Mouse (Mus musculus) embryonic facial prominence, embryonic 10.5 days (tissue): Measurements from ENCODE around the gene 4930550C14Rik. TPM values are rescaled to one million over a fixed set of nuclear protein-coding genes. Genes with fewer than 3 reads are reported as not detected.

Experiments
- DNase-seq: peaks from one replicate; pipeline ENCODE4 v3.0.0-alpha.2; 2017; ENCODE audit warnings: low spot score
- H3K27ac ChIP-seq: fragments of 300-500 bp; sonication (generic); replicated peaks from 2 replicates; pipeline ENCODE4 v1.5.1; 2016; ENCODE audit warnings: mild to moderate bottlenecking
- H3K27me3 ChIP-seq: fragments of 300-500 bp; sonication (generic); replicated peaks from 2 replicates; pipeline ENCODE4 v1.6.1; 2016; ENCODE audit warnings: low read depth, mild to moderate bottlenecking; ENCODE audit not compliant: poor library complexity, severe bottlenecking
- H3K36me3 ChIP-seq: fragments of 300-500 bp; sonication (generic); replicated peaks from 2 replicates; pipeline ENCODE4 v1.6.1; 2016; ENCODE audit warnings: mild to moderate bottlenecking, moderate library complexity
- H3K4me1 ChIP-seq: fragments of 300-500 bp; sonication (generic); 2 replicates; pipeline ENCODE4 v1.6.1; 2016
- H3K4me3 ChIP-seq: fragments of 300-500 bp; sonication (generic); 2 replicates; pipeline ENCODE4 v1.5.1; 2016; ENCODE audit warnings: mild to moderate bottlenecking, moderate library complexity
- H3K9me3 ChIP-seq: fragments of 300-500 bp; sonication (generic); 2 replicates; pipeline ENCODE4 v1.6.1; 2016; ENCODE audit warnings: mild to moderate bottlenecking
- WGBS: fragments of 180-500 bp; shearing (Covaris S2); methylation state at CpG from one replicate; pipeline ENCODE4 v1.1.7; 2016; 5-methylcytosine and 5-hydroxymethylcytosine counted together
- microRNA-seq: library from miRNA; unstranded; fragments of <30 nt; microRNA quantifications from one replicate; pipeline ENCODE4, GENCODE M21; 2017
- polyA plus RNA-seq: library from polyadenylated mRNA; unstranded; fragments of >200 nt; fragmentation: Nextera tagmentation; extraction: Ambion mirVana; gene quantifications from 2 replicates; pipeline ENCODE4 v1.2.1, GENCODE M21; 2016

4930550C14Rik gene
- polyA plus RNA-seq, 1 experiment from 2014 or later, result 0.32 TPM

DNA sequence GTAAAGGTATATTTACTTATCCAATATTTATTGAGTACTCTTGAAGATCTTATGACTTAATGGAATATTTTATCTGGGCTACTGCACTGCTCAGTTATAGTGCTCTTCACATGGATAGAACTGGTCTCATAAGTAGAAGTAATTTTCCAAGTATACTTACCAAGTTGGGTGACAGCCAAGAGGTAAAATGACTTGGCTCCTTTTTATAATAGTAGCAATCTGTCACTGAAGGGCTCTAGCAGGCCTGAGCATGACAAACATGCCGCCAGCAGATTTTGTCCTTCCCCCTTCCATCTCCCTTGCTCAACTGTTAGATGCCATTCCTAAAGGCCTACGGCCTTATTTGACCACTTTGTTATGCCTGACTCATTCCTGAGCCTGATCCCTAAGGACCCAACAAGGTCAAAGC is 6.8 kb downstream of the 4930550C14Rik start:
- Histone ChIP-seq H3K4me1 (peaks cover 15% of the 10 kb centered on the region), H3K36me3 (no peaks in the 10 kb centered on the region), H3K27me3 (no peaks in the 10 kb centered on the region), H3K4me3 (no peak overlapping the region), H3K27ac (no peak overlapping the region), H3K9me3 (no peaks in the 10 kb centered on the region)
- 83% methylated on average over 2 of the region's 2 CpGs for WGBS
- DNase-seq, result no peak

DNA sequence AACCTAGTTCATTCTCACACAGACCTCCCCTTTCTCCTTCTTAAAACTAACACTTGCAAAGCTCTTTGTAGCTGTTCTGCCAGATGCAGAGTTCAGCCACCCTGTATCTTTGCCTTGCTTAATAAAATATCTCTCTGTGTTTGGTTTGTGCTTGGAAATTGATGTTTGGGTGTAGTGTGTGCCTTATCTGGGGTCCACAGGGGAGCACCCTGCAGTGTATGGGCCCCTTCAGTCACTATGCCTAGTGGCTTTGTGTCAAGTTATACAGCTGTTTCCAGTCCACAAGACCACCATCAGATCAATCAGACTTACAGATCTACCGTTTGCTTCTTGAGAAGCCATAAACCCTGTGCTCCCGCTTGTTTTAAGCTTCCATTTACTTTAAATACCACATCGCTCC is 7.3 kb downstream of the 4930550C14Rik start:
- Histone ChIP-seq H3K27me3 (no peaks in the 10 kb centered on the region), H3K4me1 (peaks cover 13% of the 10 kb centered on the region), H3K27ac (no peak overlapping the region), H3K4me3 (no peak overlapping the region), H3K9me3 (no peaks in the 10 kb centered on the region), H3K36me3 (no peaks in the 10 kb centered on the region)
- 94% methylated on average over 3 of the region's 3 CpGs for WGBS
- no peak for DNase-seq

- Histone ChIP-seq H3K27me3 (no peaks in the 10 kb centered on the region), H3K27ac (no peak overlapping the region), H3K4me3 (no peak overlapping the region), H3K4me1 (no peaks in the 10 kb centered on the region), H3K36me3 (no peaks in the 10 kb centered on the region), H3K9me3 (peaks cover 7% of the 10 kb centered on the region; the same call in 1 of the 2 replicates)
- DNase-seq, result no peak
- 72% methylated on average over 9 of the region's 9 CpGs for WGBS
Observed at GRCm38 (mm10) chr9:53422133-53422896, 20.2 kb downstream of the 4930550C14Rik start.

DNA sequence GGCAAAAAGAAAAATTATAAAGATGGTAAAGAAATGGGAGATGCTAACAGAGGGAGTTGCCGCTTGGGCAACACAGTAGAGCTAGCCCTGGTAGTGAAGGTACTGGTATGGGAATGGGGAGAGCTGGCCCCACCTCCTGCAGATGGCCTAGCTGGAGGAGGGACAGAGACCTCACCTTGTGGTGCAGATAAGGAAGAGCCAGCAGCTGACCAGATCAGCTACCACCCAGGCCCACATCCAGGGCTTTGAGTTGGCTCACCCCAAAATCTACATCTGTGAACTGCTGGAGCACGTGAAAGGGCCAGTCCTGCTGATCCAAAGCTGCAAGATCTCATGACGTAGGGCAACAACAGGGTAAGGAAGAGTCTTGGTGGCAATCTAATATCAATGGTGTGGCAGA is 24.6 kb downstream of the 4930550C14Rik start:
- no peak for DNase-seq
- Histone ChIP-seq H3K27ac (no peak overlapping the region), H3K9me3 (no peaks in the 10 kb centered on the region), H3K27me3 (no peaks in the 10 kb centered on the region), H3K4me1 (no peaks in the 10 kb centered on the region), H3K36me3 (no peaks in the 10 kb centered on the region), H3K4me3 (no peak overlapping the region)
- WGBS, result 91% methylated on average over 3 of the region's 3 CpGs

DNA sequence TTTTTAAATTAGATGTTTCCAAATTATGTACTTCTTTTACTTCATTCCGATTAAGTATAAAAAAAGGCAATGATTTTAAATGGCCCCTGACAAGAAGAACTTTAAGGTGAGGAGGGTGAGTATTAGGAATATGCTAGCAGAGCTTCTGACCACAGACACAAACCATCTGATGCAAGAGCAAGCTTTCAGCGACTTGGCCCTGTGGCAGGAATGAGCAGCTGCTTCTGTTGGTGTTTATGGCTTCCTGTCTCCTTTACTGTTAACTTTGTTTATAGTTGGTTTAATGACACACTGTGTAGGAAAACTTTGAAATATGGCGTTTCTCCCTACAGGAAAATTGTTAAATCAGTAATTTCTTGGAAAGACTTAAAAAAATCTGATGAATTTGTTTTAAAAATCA is 25.5 kb downstream of the 4930550C14Rik start:
- H3K9me3 ChIP-seq, result no peaks in the 10 kb centered on the region
- H3K27ac ChIP-seq, result no peak overlapping the region
- no peaks in the 10 kb centered on the region for H3K36me3 ChIP-seq
- no peaks in the 10 kb centered on the region for H3K27me3 ChIP-seq
- no peak for DNase-seq
- 85% methylated on average over 3 of the region's 3 CpGs for WGBS
- H3K4me1 ChIP-seq, result no peaks in the 10 kb centered on the region
- H3K4me3 ChIP-seq, result no peak overlapping the region

DNA sequence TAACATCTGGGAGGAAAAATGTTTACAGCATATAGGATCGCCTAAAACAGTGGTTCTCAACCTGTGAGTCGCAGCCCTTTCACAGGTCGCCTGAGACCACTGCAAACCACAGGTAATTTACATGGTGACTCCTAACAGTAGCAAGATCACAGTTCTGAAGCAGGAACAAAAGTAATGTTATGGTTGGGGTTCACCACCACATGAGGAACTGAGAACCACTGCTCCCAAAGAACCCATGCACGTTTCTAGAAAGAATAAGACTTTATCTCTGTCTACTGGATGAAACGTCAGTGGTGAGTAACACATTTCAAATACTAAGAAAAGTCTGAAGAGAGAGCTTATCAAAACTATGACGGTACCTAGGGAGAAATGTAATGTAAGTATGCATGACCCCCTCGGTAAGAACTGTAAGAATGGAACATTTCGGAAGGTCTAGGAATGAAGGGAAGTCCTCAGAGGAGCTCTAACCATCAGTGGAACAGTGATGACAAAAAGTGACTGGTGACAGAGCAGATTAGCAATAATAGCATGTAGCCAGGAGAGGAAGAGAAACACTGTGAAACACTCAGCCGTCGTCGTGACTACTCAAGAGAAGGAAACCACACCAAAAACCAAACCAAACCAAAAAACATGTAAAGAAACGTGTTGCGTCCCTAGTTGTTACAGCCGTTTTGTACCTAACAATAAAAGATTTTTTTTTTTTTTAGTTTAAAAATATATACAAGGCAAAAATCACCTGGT is 33.9 kb downstream of the 4930550C14Rik start:
- H3K4me1 ChIP-seq, result no peaks in the 10 kb centered on the region
- no peak for DNase-seq
- WGBS, result 92% methylated on average over 14 of the region's 14 CpGs
- no peaks in the 10 kb centered on the region for H3K9me3 ChIP-seq
- H3K36me3 ChIP-seq, result peaks cover 33% of the 10 kb centered on the region
- no peaks in the 10 kb centered on the region for H3K27me3 ChIP-seq
- no peak overlapping the region for H3K4me3 ChIP-seq
- H3K27ac ChIP-seq, result no peak overlapping the region

DNA sequence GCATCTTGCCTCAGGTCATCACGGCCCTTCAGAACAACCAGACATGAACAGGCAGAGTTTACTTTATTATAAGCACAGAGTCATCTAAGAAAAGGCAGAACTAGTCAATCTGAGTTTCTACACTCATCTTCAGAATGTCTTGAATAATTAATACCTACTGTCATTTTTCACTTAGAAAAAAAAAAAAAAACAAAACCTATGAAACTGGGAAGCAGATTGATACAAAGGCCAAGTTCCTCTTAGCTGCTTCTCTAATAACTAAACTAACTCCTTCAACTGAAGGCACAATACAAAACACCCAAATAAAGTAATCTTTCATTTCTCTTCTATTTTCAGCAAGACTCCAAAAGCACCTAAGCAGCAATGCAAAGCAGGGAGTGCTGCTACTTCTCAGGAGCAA is 48.5 kb downstream of the 4930550C14Rik start:
- no peak overlapping the region for H3K27ac ChIP-seq
- H3K4me3 ChIP-seq, result no peak overlapping the region
- no peaks in the 10 kb centered on the region for H3K4me1 ChIP-seq
- H3K36me3 ChIP-seq, result peaks cover 90% of the 10 kb centered on the region
- no peaks in the 10 kb centered on the region for H3K9me3 ChIP-seq
- 89% methylated on average over 1 of the region's 1 CpGs for WGBS
- DNase-seq, result no peak
- no peaks in the 10 kb centered on the region for H3K27me3 ChIP-seq

- 98% methylated on average over 2 of the region's 2 CpGs for WGBS
- H3K36me3 ChIP-seq, result peaks cover 90% of the 10 kb centered on the region
Observed at GRCm38 (mm10) chr9:53452038-53452437, 49.9 kb downstream of the 4930550C14Rik start.

DNA sequence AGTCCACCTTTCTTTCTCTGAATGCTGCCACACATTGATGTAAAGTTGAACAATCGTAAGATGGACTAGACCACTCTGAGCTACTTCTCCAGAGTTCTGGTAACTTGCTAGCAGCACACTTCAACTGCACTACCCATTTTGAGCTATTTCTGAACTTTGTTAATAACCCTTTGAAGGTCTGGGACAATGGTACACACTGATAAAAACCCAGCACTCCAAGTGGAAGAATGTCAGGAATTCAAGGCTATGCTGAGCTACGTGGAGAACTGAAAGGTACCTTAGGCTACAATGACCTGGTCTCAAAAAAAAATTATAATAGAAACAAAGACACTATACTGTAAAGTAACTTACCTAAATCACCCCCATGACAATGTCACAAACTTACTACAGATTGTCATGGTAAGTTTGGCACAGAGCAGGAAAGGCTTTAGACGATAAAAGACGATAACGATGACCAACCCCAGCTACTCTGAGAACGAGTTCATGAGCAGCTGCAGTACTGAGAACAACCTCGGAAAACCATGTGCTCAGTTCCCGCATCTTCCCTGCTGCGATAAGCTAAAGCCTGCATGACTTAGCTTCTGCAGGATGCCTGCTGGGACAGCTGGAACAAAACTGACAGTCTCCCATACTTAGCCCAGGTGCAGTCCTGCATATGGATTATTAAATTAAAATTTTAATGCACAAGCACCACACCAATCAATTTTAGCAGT is 70.8 kb downstream of the 4930550C14Rik start:
- WGBS, result 90% methylated on average over 9 of the region's 9 CpGs
- H3K4me1 ChIP-seq, result no peaks in the 10 kb centered on the region
- peaks cover 48% of the 10 kb centered on the region for H3K36me3 ChIP-seq
- no peaks in the 10 kb centered on the region for H3K9me3 ChIP-seq
- no peak overlapping the region for H3K4me3 ChIP-seq
- no peak overlapping the region for H3K27ac ChIP-seq
- DNase-seq, result no peak
- H3K27me3 ChIP-seq, result no peaks in the 10 kb centered on the region

More at GRCm38 (mm10) chr9:53452038-53452437, 49.9 kb downstream of the 4930550C14Rik start:
- H3K27ac ChIP-seq, result no peak overlapping the region
- no peaks in the 10 kb centered on the region for H3K9me3 ChIP-seq
- DNase-seq, result no peak
- H3K4me3 ChIP-seq, result no peak overlapping the region
- no peaks in the 10 kb centered on the region for H3K4me1 ChIP-seq
- no peaks in the 10 kb centered on the region for H3K27me3 ChIP-seq

Small RNAs within 50 kb of the gene (microRNA-seq; reads per million reads assigned to microRNA genes)
- gene Mir130c, result not detected

Other genes with a start within 250 kb of the 4930550C14Rik start
- gene Ddx10, start 154.3 kb upstream of the 4930550C14Rik start, polyA plus RNA-seq, result 30.3 and 30.8 TPM in 2 replicates
- 1.7 TPM in 2 replicates for gene Exph5, start 100.7 kb upstream of the 4930550C14Rik start, polyA plus RNA-seq
- gene Kdelc2, start 18.3 kb upstream of the 4930550C14Rik start, polyA plus RNA-seq, result 9.7 and 10.3 TPM in 2 replicates
- gene Atm, start 134.4 kb downstream of the 4930550C14Rik start, polyA plus RNA-seq, result 19.3 and 22.0 TPM in 2 replicates
- gene Npat, start 134.7 kb downstream of the 4930550C14Rik start, polyA plus RNA-seq, result 20.6 and 23.9 TPM in 2 replicates
- 33.6 and 37.4 TPM in 2 replicates for gene Acat1, start 208.1 kb downstream of the 4930550C14Rik start, polyA plus RNA-seq